Mouse (Mus musculus): ENCODE data around the gene Fam171b. TPM values are rescaled to one million over a fixed set of nuclear protein-coding genes. Genes with fewer than 3 reads are reported as not detected.

Gene Fam171b
- polyA plus RNA-seq, 1 experiment, result 58.5 TPM

DNA sequence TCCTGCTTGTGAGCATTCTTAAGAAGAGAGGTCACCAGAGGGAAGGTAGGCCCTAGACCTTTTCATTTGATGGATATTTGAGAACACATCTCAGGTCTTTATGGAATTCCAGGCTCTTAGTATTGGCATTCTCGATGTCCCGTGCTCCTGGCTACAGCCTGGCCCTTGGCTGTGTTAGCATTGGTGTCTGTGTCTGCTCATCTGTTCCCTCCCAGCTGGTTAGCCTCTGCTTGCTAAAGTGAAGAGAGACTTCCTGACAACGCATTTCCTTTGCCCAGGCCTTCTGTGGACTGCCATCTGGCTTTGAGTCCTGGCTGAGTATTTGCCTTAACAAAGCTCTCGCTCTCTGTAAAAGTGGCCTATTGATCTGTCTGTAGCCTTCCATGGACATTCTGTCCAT is 20.5 kb downstream of the Fam171b start:
- no peak for TF ChIP-seq POLR2A (IDR thresholded peaks at IDR 0.05; ENCODE audit: borderline replicate concordance, insufficient read depth, low read length)
- no peak for TF ChIP-seq CTCF (IDR thresholded peaks at IDR 0.05; ENCODE audit: borderline replicate concordance, insufficient read depth, low read depth, low read length)
- Histone ChIP-seq H3K4me3 (replicated peaks; ENCODE audit: insufficient read depth, low read depth, low read length) (no peak overlapping the region), H3K27ac (ENCODE audit: insufficient read depth, low read length) (no peak overlapping the region), H3K27me3 (ENCODE audit: control insufficient read depth, insufficient read depth, low read length) (no peaks in the 10 kb centered on the region), H3K4me1 (ENCODE audit: control insufficient read depth, insufficient read depth, low read length) (no peaks in the 10 kb centered on the region)
- WGBS, result 28% methylated on average over 4 of the region's 4 CpGs
- DNase-seq, result no peak

DNA sequence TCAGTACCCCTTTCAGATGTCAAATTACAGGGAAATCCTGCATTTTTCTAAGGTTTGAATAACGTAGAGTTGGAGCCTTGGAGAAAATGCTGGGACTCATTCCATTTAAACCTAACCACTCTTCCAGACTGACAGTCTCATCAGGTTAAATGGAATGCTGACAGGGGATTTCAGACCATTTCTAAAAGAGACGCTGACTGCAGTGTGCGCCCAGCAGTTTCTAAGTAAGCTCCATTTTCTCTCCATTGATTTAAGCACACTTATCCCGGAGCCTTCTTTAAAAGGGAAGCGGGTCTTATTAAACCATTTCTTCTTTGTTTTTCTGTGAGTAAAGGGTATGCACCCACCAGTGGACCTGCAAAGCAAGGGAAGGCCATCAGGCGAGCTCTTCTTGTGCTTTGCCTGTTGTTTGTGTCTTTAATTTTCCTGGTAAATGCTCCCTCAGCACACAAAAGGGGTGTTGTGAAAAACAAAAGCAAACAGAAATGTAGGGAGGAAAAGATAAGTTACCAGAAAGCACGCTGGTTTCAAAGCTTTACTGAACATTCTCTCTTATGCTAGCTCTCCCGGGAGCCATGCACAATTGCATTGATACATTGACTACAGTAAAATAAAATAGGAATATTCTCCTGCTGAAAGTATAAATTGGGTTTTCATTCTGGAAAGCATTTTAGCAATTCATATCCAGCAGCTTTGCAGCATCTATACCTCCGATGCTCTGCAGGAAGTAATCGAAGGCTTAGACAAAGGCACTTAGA is 23.1 kb downstream of the Fam171b start:
- TF ChIP-seq POLR2A (IDR thresholded peaks at IDR 0.05; ENCODE audit: borderline replicate concordance, insufficient read depth, low read length), result no peak
- TF ChIP-seq CTCF (IDR thresholded peaks at IDR 0.05; ENCODE audit: borderline replicate concordance, insufficient read depth, low read depth, low read length), result no peak
- Histone ChIP-seq H3K4me1 (ENCODE audit: control insufficient read depth, insufficient read depth, low read length) (no peaks in the 10 kb centered on the region), H3K4me3 (replicated peaks; ENCODE audit: insufficient read depth, low read depth, low read length) (no peak overlapping the region), H3K27ac (ENCODE audit: insufficient read depth, low read length) (no peak overlapping the region), H3K27me3 (ENCODE audit: control insufficient read depth, insufficient read depth, low read length) (no peaks in the 10 kb centered on the region)
- 82% methylated on average over 10 of the region's 10 CpGs for WGBS
- DNase-seq, result no peak

DNA sequence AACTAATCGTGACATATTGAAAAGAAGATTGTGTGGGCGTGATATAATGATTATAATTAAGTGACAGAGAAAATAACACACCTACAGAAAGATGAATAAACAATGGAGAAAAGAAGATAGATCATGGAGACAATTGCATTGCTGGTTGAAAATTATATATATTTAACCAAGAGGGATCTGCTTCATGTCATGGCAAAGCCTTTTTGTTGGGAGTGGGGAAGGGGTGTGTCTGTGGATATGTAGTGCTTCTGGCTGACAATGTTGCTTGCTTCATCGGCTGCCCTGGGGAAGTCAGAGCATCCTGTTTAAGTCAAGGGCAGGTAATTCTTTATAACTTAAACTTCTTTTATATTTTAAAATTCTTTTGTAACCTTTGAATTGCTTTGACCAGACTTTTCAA is 36.1 kb downstream of the Fam171b start:
- no peaks in the 10 kb centered on the region for H3K4me1 ChIP-seq (ENCODE audit: control insufficient read depth, insufficient read depth, low read length)
- H3K27me3 ChIP-seq (ENCODE audit: control insufficient read depth, insufficient read depth, low read length), result no peaks in the 10 kb centered on the region
- TF ChIP-seq POLR2A (IDR thresholded peaks at IDR 0.05; ENCODE audit: borderline replicate concordance, insufficient read depth, low read length) (no peak), CTCF (IDR thresholded peaks at IDR 0.05; ENCODE audit: borderline replicate concordance, insufficient read depth, low read depth, low read length) (no peak)
- WGBS, result 88% methylated on average over 3 of the region's 3 CpGs
- no peak overlapping the region for H3K4me3 ChIP-seq (replicated peaks; ENCODE audit: insufficient read depth, low read depth, low read length)
- no peak overlapping the region for H3K27ac ChIP-seq (ENCODE audit: insufficient read depth, low read length)
- no peak for DNase-seq

DNA sequence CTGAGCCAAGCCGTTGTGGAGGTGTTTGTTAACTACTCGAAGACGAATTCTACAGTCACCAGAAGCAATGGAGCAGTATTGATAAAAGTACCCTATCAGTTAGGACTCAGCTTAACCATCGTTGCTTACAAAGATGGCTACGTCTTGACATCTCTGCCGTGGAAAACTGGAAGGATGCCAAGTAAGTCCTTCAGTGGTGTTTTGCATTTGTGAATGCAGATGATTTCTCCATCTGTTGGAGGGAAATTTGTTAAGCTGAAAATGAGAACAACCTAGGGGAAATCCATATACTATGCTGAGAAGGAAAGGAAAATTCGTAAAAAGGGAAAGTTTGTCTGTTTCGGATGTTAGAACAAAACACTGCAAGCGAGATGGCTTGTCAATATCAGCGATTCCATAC is 41.0 kb downstream of the Fam171b start:
- no peaks in the 10 kb centered on the region for H3K27me3 ChIP-seq (ENCODE audit: control insufficient read depth, insufficient read depth, low read length)
- H3K27ac ChIP-seq (ENCODE audit: insufficient read depth, low read length), result no peak overlapping the region
- no peaks in the 10 kb centered on the region for H3K4me1 ChIP-seq (ENCODE audit: control insufficient read depth, insufficient read depth, low read length)
- TF ChIP-seq CTCF (IDR thresholded peaks at IDR 0.05; ENCODE audit: borderline replicate concordance, insufficient read depth, low read depth, low read length) (no peak), POLR2A (IDR thresholded peaks at IDR 0.05; ENCODE audit: borderline replicate concordance, insufficient read depth, low read length) (no peak)
- no peak for DNase-seq
- 84% methylated on average over 10 of the region's 10 CpGs for WGBS
- H3K4me3 ChIP-seq (replicated peaks; ENCODE audit: insufficient read depth, low read depth, low read length), result no peak overlapping the region

DNA sequence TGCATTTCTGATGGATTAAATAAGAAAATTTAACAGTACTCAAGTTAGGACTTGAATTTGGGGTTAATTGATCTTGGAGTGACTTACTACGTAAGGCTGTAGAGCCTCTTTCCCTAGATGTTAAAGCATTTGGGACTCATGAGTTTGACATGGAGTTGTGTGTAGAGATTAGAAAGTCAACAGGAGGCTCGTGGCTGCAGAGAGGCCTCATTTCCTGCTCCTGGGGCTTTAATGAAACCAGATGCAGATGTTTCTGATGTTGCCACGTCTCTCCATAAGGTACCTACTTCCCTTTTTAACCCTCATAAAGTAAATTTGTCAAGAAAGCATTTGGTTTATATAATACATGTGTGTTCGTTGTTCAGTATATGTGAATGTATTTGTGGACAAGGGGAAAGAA is 43.8 kb downstream of the Fam171b start:
- TF ChIP-seq POLR2A (IDR thresholded peaks at IDR 0.05; ENCODE audit: borderline replicate concordance, insufficient read depth, low read length), result no peak
- TF ChIP-seq CTCF (IDR thresholded peaks at IDR 0.05; ENCODE audit: borderline replicate concordance, insufficient read depth, low read depth, low read length), result no peak
- H3K27ac ChIP-seq (ENCODE audit: insufficient read depth, low read length), result no peak overlapping the region
- no peak for DNase-seq
- H3K27me3 ChIP-seq (ENCODE audit: control insufficient read depth, insufficient read depth, low read length), result no peaks in the 10 kb centered on the region
- H3K4me1 ChIP-seq (ENCODE audit: control insufficient read depth, insufficient read depth, low read length), result no peaks in the 10 kb centered on the region
- WGBS, result 87% methylated on average over 4 of the region's 4 CpGs
- no peak overlapping the region for H3K4me3 ChIP-seq (replicated peaks; ENCODE audit: insufficient read depth, low read depth, low read length)

DNA sequence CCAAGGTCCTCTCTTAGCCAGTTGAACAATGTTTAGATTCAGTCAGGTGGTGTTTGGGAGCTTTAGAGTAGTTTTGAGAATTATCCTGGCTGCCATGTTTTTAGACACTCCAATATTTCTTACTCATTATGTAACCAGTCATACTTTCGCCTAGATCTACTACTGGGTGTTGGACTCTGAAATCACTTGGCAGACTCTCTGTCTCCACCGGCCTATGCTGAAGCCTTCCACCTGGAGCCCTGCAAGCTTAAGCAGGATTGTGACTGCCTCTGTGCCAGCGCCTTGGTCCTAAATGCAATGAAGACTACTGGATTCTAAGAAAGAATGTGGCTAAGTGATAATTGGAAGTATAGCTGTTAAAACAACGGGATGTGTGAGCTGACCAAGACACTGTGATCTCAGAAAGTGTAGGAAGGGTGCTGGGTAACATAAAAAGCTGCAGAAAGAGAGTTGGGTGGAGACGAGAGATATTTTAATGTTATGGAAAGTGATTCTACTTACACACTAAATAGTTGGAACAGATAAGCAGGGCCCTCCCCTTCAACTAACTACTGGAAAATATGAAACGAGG is 71.5 kb downstream of the Fam171b start:
- Histone ChIP-seq H3K4me1 (ENCODE audit: control insufficient read depth, insufficient read depth, low read length) (no peaks in the 10 kb centered on the region), H3K27me3 (ENCODE audit: control insufficient read depth, insufficient read depth, low read length) (no peaks in the 10 kb centered on the region), H3K27ac (ENCODE audit: insufficient read depth, low read length) (no peak overlapping the region), H3K4me3 (replicated peaks; ENCODE audit: insufficient read depth, low read depth, low read length) (no peak overlapping the region)
- DNase-seq, result peak in 1 of 2 experiments; percentile 32
- TF ChIP-seq CTCF (IDR thresholded peaks at IDR 0.05; ENCODE audit: borderline replicate concordance, insufficient read depth, low read depth, low read length), result no peak
- TF ChIP-seq POLR2A (IDR thresholded peaks at IDR 0.05; ENCODE audit: borderline replicate concordance, insufficient read depth, low read length), result no peak
- WGBS, result 62% methylated on average over 6 of the region's 6 CpGs

DNA sequence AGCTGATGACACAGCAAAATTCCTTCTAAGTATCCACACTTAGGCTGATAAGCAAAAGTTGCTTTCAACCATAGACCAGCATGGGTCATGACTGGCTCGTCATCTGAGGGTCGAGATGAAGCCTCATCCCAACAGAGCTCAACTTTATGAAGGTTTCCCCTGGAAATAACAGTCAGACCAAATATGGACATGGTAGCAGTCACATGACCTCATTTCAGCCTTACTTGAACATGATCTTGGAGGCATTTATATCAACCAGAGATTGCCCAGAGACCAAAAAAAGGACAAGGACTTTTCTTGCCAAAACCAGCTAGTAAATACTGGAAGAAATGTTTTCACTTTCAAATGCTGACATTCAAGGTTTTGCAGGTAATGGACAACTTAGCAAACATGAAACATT is 81.3 kb downstream of the Fam171b start:
- H3K27ac ChIP-seq (ENCODE audit: insufficient read depth, low read length), result no peak overlapping the region
- H3K4me3 ChIP-seq (replicated peaks; ENCODE audit: insufficient read depth, low read depth, low read length), result no peak overlapping the region
- TF ChIP-seq POLR2A (IDR thresholded peaks at IDR 0.05; ENCODE audit: borderline replicate concordance, insufficient read depth, low read length) (no peak), CTCF (IDR thresholded peaks at IDR 0.05; ENCODE audit: borderline replicate concordance, insufficient read depth, low read depth, low read length) (no peak)
- no peaks in the 10 kb centered on the region for H3K27me3 ChIP-seq (ENCODE audit: control insufficient read depth, insufficient read depth, low read length)
- WGBS, result 90% methylated on average over 2 of the region's 2 CpGs
- no peak for DNase-seq
- no peaks in the 10 kb centered on the region for H3K4me1 ChIP-seq (ENCODE audit: control insufficient read depth, insufficient read depth, low read length)

DNA sequence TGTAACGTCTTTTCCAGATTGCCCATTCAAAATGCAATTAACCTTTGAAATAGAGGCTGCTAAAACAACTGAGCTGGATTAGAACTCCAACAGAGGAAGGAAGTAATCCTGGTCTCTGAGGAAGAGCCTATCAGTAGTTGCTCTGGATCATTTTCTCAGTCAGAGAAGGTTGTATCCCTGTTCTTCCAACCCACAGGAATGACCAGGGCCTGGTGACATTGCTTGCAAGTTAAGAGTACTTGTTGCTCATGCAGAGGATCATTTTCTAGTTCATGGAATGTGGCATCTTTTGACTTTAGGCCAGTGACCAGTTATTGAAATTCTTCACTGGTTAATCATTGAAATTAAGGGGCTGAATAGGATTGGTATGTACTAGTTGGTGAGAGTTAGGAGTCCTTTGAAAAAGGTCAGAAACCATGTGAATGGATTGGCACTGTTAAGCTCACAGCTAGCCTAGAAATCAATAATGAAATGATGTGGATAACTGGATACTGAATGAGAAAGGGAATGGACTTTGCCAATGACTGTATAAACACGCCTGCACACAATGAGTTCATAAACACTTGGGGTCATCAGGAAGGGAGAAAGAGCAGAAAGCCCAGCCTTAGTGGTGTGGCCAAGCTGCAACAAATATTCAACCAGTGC is 89.6 kb downstream of the Fam171b start:
- H3K27ac ChIP-seq (ENCODE audit: insufficient read depth, low read length), result no peak overlapping the region
- TF ChIP-seq POLR2A (IDR thresholded peaks at IDR 0.05; ENCODE audit: borderline replicate concordance, insufficient read depth, low read length) (no peak), CTCF (IDR thresholded peaks at IDR 0.05; ENCODE audit: borderline replicate concordance, insufficient read depth, low read depth, low read length) (no peak)
- no peak for DNase-seq
- WGBS, result 73% methylated on average over 2 of the region's 2 CpGs
- H3K4me3 ChIP-seq (replicated peaks; ENCODE audit: insufficient read depth, low read depth, low read length), result no peak overlapping the region
- no peaks in the 10 kb centered on the region for H3K27me3 ChIP-seq (ENCODE audit: control insufficient read depth, insufficient read depth, low read length)
- H3K4me1 ChIP-seq (ENCODE audit: control insufficient read depth, insufficient read depth, low read length), result no peaks in the 10 kb centered on the region
